Mouse (Mus musculus) intestine, postnatal 0 days (tissue): ENCODE data around the gene Arhgdib. TPM values are rescaled to one million over a fixed set of nuclear protein-coding genes. Genes with fewer than 3 reads are reported as not detected.
"Not testable (repeated sequence)": the region's sequence is repeated elsewhere in the genome, so short reads cannot be mapped to it uniquely, and the experiment has no call there.

Experiments used
- ATAC-seq: fragments of 200-750 bp; cut with Nextera tagmentation; 2 replicates; pipeline ENCODE4 v1.8.0; 2017; ENCODE audit warnings: mild to moderate bottlenecking, moderate TSS enrichment, moderate library complexity
- H3K27ac ChIP-seq: fragments of 300-500 bp; sonication (generic); 2 replicates; pipeline ENCODE4 v1.5.1; 2014; ENCODE audit warnings: mild to moderate bottlenecking, low read depth, low read length, moderate library complexity
- H3K27me3 ChIP-seq: fragments of 300-500 bp; sonication (generic); replicated peaks from 2 replicates; pipeline ENCODE4 v1.6.1; 2014; ENCODE audit warnings: low read length, mixed read lengths; ENCODE audit not compliant: control insufficient read depth, insufficient read depth
- H3K36me3 ChIP-seq: fragments of 300-500 bp; sonication (generic); 2 replicates; pipeline ENCODE4 v1.6.1; 2014; ENCODE audit warnings: mild to moderate bottlenecking, moderate library complexity; ENCODE audit not compliant: control insufficient read depth, insufficient read depth
- H3K4me1 ChIP-seq: fragments of 300-500 bp; sonication (generic); replicated peaks from 2 replicates; pipeline ENCODE4 v1.6.1; 2014; ENCODE audit warnings: antibody characterized with exemption, low read length, mixed read lengths; ENCODE audit not compliant: control insufficient read depth, insufficient read depth
- H3K4me2 ChIP-seq: fragments of 300-500 bp; sonication (generic); replicated peaks from 2 replicates; pipeline ENCODE4 v1.6.1; 2014; ENCODE audit warnings: low read depth, mild to moderate bottlenecking, moderate library complexity
- H3K4me3 ChIP-seq: fragments of 300-500 bp; sonication (generic); 2 replicates; pipeline ENCODE4 v1.5.1; 2014; ENCODE audit warnings: low read depth, low read length
- H3K9ac ChIP-seq: fragments of 300-500 bp; sonication (generic); 2 replicates; pipeline ENCODE4 v1.6.1; 2014; ENCODE audit warnings: mild to moderate bottlenecking, low read depth, low read length
- H3K9me3 ChIP-seq: fragments of 300-500 bp; sonication (generic); 2 replicates; pipeline ENCODE4 v1.6.1; 2016; ENCODE audit warnings: mixed run types; ENCODE audit not compliant: control insufficient read depth
- CTCF ChIP-seq: sonication (generic); IDR thresholded peaks from 2 replicates; pipeline ENCODE4 v1.5.1; 2016; ENCODE audit warnings: low read depth, mild to moderate bottlenecking, control low read depth, antibody characterized with exemption, moderate library complexity
- WGBS: fragments of 180-500 bp; shearing (Covaris S2); extraction: QIAGEN DNeasy Blood & Tissue Kit; methylation state at CpG from one replicate; pipeline ENCODE4 v1.1.7; 2014; 5-methylcytosine and 5-hydroxymethylcytosine counted together
- polyA plus RNA-seq: library from polyadenylated mRNA; unstranded; fragments of >200 nt; fragmentation: Nextera tagmentation; extraction: Ambion mirVana; gene quantifications from 2 replicates; pipeline ENCODE4 v1.2.1, GENCODE M21; 2015

Gene Arhgdib
- polyA plus RNA-seq, 1 experiment from 2014 or later = 22.2 TPM

DNA sequence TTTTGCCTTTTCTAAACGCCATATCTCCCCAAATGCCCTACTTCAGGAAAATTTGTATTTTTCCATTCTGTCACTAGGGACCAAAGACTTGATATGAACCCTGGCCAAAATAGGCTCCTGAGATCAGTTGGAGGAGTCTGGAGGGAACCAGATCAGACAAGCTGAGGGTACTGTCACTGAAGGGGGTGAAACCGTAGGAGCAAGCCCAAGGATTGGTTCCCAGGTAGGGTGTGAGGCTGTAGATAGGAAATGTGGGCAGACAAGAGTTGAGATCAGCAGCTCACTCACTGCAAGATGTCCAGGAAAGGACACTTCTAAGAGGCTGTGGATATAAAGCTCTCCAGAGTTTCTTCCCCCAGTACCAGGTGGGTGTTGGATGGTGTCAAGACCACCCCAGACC lies 49.7 kb downstream of the Arhgdib start:
- H3K4me3 ChIP-seq = no peak overlapping the region
- no peaks in the 10 kb centered on the region for H3K9me3 ChIP-seq
- H3K9ac ChIP-seq = no peak overlapping the region
- TF ChIP-seq CTCF = no peak
- no peaks in the 10 kb centered on the region for H3K36me3 ChIP-seq
- ATAC-seq = no peak
- no peak overlapping the region for H3K4me2 ChIP-seq
- no peaks in the 10 kb centered on the region for H3K4me1 ChIP-seq
- no peaks in the 10 kb centered on the region for H3K27me3 ChIP-seq
- no peak overlapping the region for H3K27ac ChIP-seq
- WGBS = 94% methylated on average over 2 of the region's 2 CpGs

DNA sequence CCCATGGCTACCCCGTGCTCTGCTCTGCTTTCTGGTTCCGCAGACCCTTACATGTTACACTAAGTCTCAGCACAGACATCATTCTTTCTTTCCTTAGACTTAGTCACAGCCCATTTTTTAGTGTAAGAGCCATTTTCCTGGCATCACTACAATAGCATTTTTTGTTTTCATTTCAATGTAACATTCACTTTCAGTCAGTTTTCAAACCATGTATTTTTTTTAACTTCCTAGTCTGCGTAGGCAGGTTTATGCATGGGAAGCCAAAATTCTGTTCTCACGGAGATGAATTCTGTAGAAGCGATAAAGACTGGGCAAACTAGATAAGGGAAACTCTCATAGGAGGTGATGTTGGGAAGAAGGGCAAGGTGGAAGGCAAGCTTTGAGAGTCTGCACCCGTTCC lies 52.1 kb downstream of the Arhgdib start:
- no peaks in the 10 kb centered on the region for H3K36me3 ChIP-seq
- no peak overlapping the region for H3K9ac ChIP-seq
- no peaks in the 10 kb centered on the region for H3K27me3 ChIP-seq
- H3K4me1 ChIP-seq = no peaks in the 10 kb centered on the region
- no peak for ATAC-seq
- no peak overlapping the region for H3K4me2 ChIP-seq
- TF ChIP-seq CTCF = no peak
- no peaks in the 10 kb centered on the region for H3K9me3 ChIP-seq
- H3K27ac ChIP-seq = no peak overlapping the region
- no peak overlapping the region for H3K4me3 ChIP-seq
- 90% methylated on average over 6 of the region's 6 CpGs for WGBS

DNA sequence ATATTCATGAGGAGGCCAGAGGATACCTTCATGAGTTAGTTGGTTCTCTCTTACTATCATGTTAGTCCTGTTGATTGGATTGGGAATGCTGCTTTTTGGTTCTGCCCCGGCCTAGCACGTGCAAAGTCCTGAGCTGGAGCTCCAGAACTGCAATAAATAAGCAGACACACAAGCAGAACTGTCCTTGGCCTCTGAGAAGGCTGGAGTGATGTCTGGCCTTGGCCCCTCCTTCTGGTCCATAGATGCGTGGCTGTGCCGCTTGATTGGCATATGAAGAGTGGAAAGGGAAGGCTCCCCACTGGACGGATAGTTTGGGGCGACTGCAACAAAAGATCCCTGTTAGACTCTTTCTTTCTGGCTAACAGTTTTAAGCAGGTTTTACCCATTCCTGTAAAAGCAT lies 52.6 kb downstream of the Arhgdib start:
- H3K9me3 ChIP-seq = no peaks in the 10 kb centered on the region
- no peak for ATAC-seq
- no peak for TF ChIP-seq CTCF
- H3K27me3 ChIP-seq = no peaks in the 10 kb centered on the region
- H3K9ac ChIP-seq = no peak overlapping the region
- no peak overlapping the region for H3K4me2 ChIP-seq
- H3K36me3 ChIP-seq = no peaks in the 10 kb centered on the region
- H3K4me1 ChIP-seq = no peaks in the 10 kb centered on the region
- H3K27ac ChIP-seq = no peak overlapping the region
- H3K4me3 ChIP-seq = no peak overlapping the region
- WGBS = 90% methylated on average over 6 of the region's 6 CpGs

DNA sequence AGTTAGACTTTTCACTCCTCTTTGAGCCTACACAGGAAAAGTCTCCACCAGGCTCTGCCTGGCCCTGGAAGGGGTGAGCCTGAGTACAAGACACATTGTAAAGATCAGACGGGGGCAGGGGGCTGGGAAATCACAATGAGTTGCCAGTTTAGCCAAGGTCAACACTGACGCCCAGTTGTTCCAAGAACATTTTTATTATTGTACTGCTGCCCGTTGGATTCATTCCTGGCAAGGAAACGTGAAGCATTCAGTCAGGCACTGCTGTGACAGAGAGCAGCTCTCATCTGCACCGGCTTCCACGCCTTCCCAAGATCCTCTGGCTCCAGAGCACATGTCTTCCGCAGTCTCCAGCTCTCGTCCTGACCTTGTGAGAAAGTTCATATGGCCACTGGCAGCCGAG lies 53.8 kb downstream of the Arhgdib start:
- no peak for TF ChIP-seq CTCF
- ATAC-seq = no peak
- H3K4me3 ChIP-seq = no peak overlapping the region
- no peaks in the 10 kb centered on the region for H3K36me3 ChIP-seq
- no peaks in the 10 kb centered on the region for H3K27me3 ChIP-seq
- H3K9ac ChIP-seq = no peak overlapping the region
- WGBS = 32% methylated on average over 9 of the region's 9 CpGs
- no peaks in the 10 kb centered on the region for H3K9me3 ChIP-seq
- H3K4me2 ChIP-seq = no peak overlapping the region
- no peak overlapping the region for H3K27ac ChIP-seq
- H3K4me1 ChIP-seq = no peaks in the 10 kb centered on the region

DNA sequence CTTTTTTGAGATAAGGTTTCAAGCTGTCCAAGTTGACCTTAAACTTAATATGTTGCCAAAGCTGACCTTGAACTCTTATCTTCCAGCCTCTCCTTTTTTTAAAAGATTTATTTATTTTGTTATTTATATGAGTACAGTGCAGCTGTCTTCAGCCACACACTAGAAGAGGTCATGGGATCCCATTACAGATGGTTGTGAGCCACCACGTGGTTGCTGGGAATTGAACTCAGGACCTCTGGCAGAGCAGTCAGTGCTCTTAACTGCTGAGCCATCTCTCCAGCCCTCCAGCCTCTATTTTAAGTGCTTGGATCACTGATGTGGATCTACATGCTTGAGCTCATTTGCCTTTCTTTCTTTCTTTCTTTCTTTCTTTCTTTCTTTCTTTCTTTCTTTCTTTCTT lies 56.9 kb downstream of the Arhgdib start:
- ATAC-seq, H3K9ac ChIP-seq, H3K4me2 ChIP-seq, H3K27ac ChIP-seq, H3K4me3 ChIP-seq, H3K36me3 ChIP-seq, H3K27me3 ChIP-seq, H3K9me3 ChIP-seq, H3K4me1 ChIP-seq: not testable (repeated sequence)
- 55% methylated on average over 1 of the region's 1 CpGs for WGBS

- no peaks in the 10 kb centered on the region for H3K9me3 ChIP-seq
- H3K4me3 ChIP-seq = no peak overlapping the region
- H3K36me3 ChIP-seq = no peaks in the 10 kb centered on the region
- TF ChIP-seq CTCF = no peak
- no peaks in the 10 kb centered on the region for H3K27me3 ChIP-seq
- H3K9ac ChIP-seq = no peak overlapping the region
- WGBS = 93% methylated on average over 6 of the region's 6 CpGs
- no peak overlapping the region for H3K27ac ChIP-seq
- no peaks in the 10 kb centered on the region for H3K4me1 ChIP-seq
- no peak for ATAC-seq
- H3K4me2 ChIP-seq = no peak overlapping the region
Measured at GRCm38 (mm10) chr6:136883961-136884360, 57.7 kb downstream of the Arhgdib start.

DNA sequence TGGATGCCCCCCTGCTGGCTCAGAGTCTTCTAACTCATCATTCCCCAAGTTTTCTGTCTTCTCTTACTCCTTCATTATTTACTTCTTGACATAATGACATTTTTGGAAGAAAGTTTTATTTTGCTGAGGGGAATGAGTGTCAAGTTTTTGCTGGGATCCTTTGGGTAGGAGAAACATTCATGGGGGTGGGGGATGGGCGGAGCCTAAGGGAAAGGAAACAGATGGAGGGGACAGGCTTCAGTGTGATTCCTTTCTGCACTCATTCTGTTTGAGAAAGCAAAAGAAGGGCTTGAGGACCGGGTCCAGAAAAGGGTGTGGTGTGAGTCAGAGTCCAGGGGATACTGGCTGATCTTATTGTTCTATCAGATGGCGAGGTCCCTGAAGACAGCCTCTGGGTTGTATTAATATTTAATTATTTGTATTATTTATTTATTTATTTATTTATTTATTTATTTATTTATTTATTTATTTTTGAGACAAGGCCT lies 58.2 kb downstream of the Arhgdib start:
- Histone ChIP-seq H3K9ac (no peak overlapping the region), H3K4me2 (no peak overlapping the region), H3K27ac (no peak overlapping the region), H3K36me3 (no peaks in the 10 kb centered on the region), H3K4me1 (no peaks in the 10 kb centered on the region), H3K9me3 (no peaks in the 10 kb centered on the region), H3K27me3 (no peaks in the 10 kb centered on the region), H3K4me3 (no peak overlapping the region)
- no peak for TF ChIP-seq CTCF
- WGBS = 64% methylated on average over 3 of the region's 3 CpGs
- ATAC-seq = no peak
